Mouse (Mus musculus) embryo, embryonic 9.5 days (tissue): ENCODE measurements around the gene Notch3.

Experiments
- DNase-seq: peaks from one replicate; pipeline ENCODE4 v3.0.0-alpha.2; 2017; ENCODE audit errors: extremely low spot score

Notch3 gene

GRCm38 (mm10) chr17:32092895-32093294 lies 73.8 kb downstream of the Notch3 start:
- no peak for DNase-seq

GRCm38 (mm10) chr17:32092241-32092619 lies 74.4 kb downstream of the Notch3 start:
- no peak for DNase-seq

- DNase-seq = peak; percentile 89
These were observed 75.0 kb downstream of the Notch3 start for GRCm38 (mm10) chr17:32091364-32092240.

GRCm38 (mm10) chr17:32091032-32091363 lies 75.7 kb downstream of the Notch3 start:
- DNase-seq = no peak

GRCm38 (mm10) chr17:32087069-32087468 lies 79.6 kb downstream of the Notch3 start:
- no peak for DNase-seq

- no peak for DNase-seq
These were observed 83.3 kb downstream of the Notch3 start for GRCm38 (mm10) chr17:32083351-32083750.

GRCm38 (mm10) chr17:32075164-32075563 lies 91.5 kb downstream of the Notch3 start:
- DNase-seq = peak; percentile 48

- DNase-seq = no peak
These were observed 92.0 kb downstream of the Notch3 start for GRCm38 (mm10) chr17:32074658-32075057.

- peak; percentile 83 for DNase-seq
These were observed 93.3 kb downstream of the Notch3 start for GRCm38 (mm10) chr17:32073359-32073758.
